Mouse (Mus musculus) C2C12 (cell line): ENCODE measurements around the gene Csf3.

ENCODE experiments used
- CTCF ChIP-seq: IDR thresholded peaks from one replicate; pipeline ENCODE4 v1.5.1; 2011; ENCODE audit not compliant: control insufficient read depth, insufficient read depth, insufficient read length
- FOSL1 ChIP-seq: IDR thresholded peaks from one replicate; pipeline ENCODE4 v1.8.0; 2011; ENCODE audit warnings: mild to moderate bottlenecking, low read length; ENCODE audit not compliant: poor library complexity, insufficient read depth, severe bottlenecking
- MAX ChIP-seq: IDR thresholded peaks from one replicate; pipeline ENCODE4 v1.6.1; 2011; ENCODE audit warnings: mild to moderate bottlenecking, control low read depth
- MYOG ChIP-seq: IDR thresholded peaks from one replicate; pipeline ENCODE4 v1.6.1; 2011; ENCODE audit not compliant: control insufficient read depth, insufficient read length; ENCODE audit errors: extremely low read depth
- USF1 ChIP-seq: IDR thresholded peaks from one replicate; pipeline ENCODE4 v1.6.1; 2011; ENCODE audit warnings: low read depth, mild to moderate bottlenecking, control low read depth, moderate library complexity

GRCm38 (mm10) chr11:98744456-98745019, 43.5 kb downstream of the Csf3 start:
- TF ChIP-seq CTCF = no peak
- no peak for TF ChIP-seq MAX
- no peak for TF ChIP-seq FOSL1
- TF ChIP-seq USF1 = no peak
- no peak for TF ChIP-seq MYOG
